Mouse (Mus musculus): Measurements from ENCODE around the gene Slc35g3. TPM values are rescaled to one million over a fixed set of nuclear protein-coding genes. Genes with fewer than 3 reads are reported as not detected.

The Slc35g3 gene
- total RNA-seq, 1 experiment = 0.22 TPM

DNA sequence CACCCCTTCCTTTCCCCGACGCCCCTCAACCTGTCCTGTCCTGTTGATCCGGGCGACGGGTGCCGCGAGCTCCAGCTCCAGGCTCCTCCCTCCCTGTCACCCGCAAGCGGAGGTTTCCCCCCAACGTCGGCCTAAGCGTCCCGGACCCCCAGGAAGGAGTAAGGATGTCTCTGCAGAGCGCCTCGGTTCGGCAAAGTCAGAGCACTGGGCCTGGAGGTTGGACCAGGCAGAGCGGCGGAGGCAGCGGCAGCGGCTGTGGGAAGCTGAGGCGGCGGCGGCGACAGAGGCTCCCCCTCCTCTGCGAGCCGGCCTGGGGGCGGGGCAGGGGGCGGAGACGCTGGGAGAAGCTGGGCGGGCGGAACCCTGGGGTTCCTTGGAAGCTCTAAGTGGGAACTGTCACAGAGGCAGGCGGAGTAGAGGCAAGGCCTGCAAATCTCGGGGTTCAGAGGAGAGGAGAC, 40.9 kb upstream of the Slc35g3 start:
- Histone ChIP-seq H3K4me3 (ENCODE audit: insufficient read depth in 1 of 2, low read depth in 1 of 2, low read length in 2 of 2, poor library complexity in 1 of 2, severe bottlenecking in 1 of 2) (peak overlapping the region; percentile 62 to 92), H3K4me1 (ENCODE audit: control insufficient read depth in 2 of 2, insufficient read depth in 2 of 2, low read length in 2 of 2, poor library complexity in 1 of 2) (peaks cover 3 to 18% of the 10 kb centered on the region in 2 experiments; a peak in 3 of 4 replicates), H3K27ac (ENCODE audit: insufficient read depth, low read depth, low read length, poor library complexity, severe bottlenecking) (no peak overlapping the region), H3K9me3 (ENCODE audit: control insufficient read depth, insufficient read depth, low read depth, low read length) (no peaks in the 10 kb centered on the region), H3K9ac (ENCODE audit: insufficient read depth, low read depth, low read length, poor library complexity, severe bottlenecking) (peak overlapping the region; percentile 38), H3K36me3 (ENCODE audit: control insufficient read depth, insufficient read depth, low read length, poor library complexity, severe bottlenecking) (no peaks in the 10 kb centered on the region; the same call in 1 of the 2 replicates)
- in situ Hi-C loops (cut with MboI; ENCODE audit: low sequenced_read_pairs in 2 of 2, unreplicated experiment in 2 of 2) = loop anchor here in 1 of 2 experiments (10.0 kb wide), 1 partner anchor 72 kb away; the partner anchor contains the start of gene Tmem95
- no peak for TF ChIP-seq HCFC1 (IDR thresholded peaks at IDR 0.05; ENCODE audit: borderline replicate concordance, insufficient read depth, low read length)
- TF ChIP-seq CHD2 (IDR thresholded peaks at IDR 0.05; ENCODE audit: low read depth, low read length) = no peak
- no peak for TF ChIP-seq MAFK (IDR thresholded peaks at IDR 0.05; ENCODE audit: insufficient read depth, low read depth, low read length)
- TF ChIP-seq ZNF384 (IDR thresholded peaks at IDR 0.05; ENCODE audit: low read depth, low read length) = no peak
- no peak for TF ChIP-seq ZC3H11A (IDR thresholded peaks at IDR 0.05; ENCODE audit: borderline replicate concordance, low read depth, low read length)
- DNase-seq (ENCODE audit: low read depth, low spot score) = no peak

DNA sequence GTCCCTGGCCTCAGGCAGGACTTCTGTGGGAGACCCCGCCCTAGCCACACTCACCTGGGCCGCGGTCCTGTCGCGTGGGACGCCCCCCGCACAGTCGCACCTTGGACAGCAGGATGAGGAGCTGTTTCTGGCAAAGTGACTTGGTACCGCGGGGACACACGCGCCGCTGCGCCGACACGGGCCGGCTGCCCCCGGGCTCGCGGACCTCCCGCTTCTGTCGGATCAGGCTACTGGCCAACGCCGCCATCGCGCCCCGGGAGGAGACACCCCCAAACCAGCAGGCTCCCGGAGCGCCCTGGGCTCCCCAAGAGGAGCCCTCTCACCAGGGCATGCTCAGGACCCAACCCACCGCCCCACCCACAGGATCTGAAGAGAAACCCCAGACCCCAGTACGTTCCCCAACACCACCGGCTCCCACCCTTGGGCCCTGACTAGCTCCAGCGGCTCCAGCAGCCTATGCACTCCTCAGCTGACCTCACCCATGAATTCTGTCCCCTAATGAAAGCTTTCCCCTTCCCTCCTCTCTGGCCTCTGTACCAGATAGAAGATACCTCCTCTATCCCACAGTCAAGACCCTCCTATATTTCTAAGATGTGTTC, 39.7 kb upstream of the Slc35g3 start, which contains the start of gene Fgf11:
Gene Fgf11, minus strand, starts transcription at position 479 of the 599 bp plus-strand sequence.
- Histone ChIP-seq H3K4me3 (ENCODE audit: insufficient read depth in 1 of 2, low read depth in 1 of 2, low read length in 2 of 2, poor library complexity in 1 of 2, severe bottlenecking in 1 of 2) (peak within 1 kb of the TSS; percentile 81 to 92), H3K9ac (ENCODE audit: insufficient read depth, low read depth, low read length, poor library complexity, severe bottlenecking) (peak within 1 kb of the TSS; percentile 70), H3K36me3 (ENCODE audit: control insufficient read depth, insufficient read depth, low read length, poor library complexity, severe bottlenecking) (no peaks in the 10 kb centered on the region; the same call in 1 of the 2 replicates), H3K9me3 (ENCODE audit: control insufficient read depth, insufficient read depth, low read depth, low read length) (no peaks in the 10 kb centered on the region), H3K4me1 (ENCODE audit: control insufficient read depth in 2 of 2, insufficient read depth in 2 of 2, low read length in 2 of 2, poor library complexity in 1 of 2) (peaks cover 3 to 18% of the 10 kb centered on the region in 2 experiments; a peak in 3 of 4 replicates), H3K27ac (ENCODE audit: insufficient read depth, low read depth, low read length, poor library complexity, severe bottlenecking) (no peak within 1 kb of the TSS)
- in situ Hi-C loops (cut with MboI; ENCODE audit: low sequenced_read_pairs in 2 of 2, unreplicated experiment in 2 of 2) = loop anchor here in 1 of 2 experiments (10.0 kb wide), 1 partner anchor 73 kb away; the partner anchor contains the start of gene Tmem95
- no peak for DNase-seq (ENCODE audit: low read depth, low spot score)
- TF ChIP-seq ZC3H11A (IDR thresholded peaks at IDR 0.05; ENCODE audit: borderline replicate concordance, low read depth, low read length) (no peak), HCFC1 (IDR thresholded peaks at IDR 0.05; ENCODE audit: borderline replicate concordance, insufficient read depth, low read length) (no peak), MAFK (IDR thresholded peaks at IDR 0.05; ENCODE audit: insufficient read depth, low read depth, low read length) (no peak), CHD2 (IDR thresholded peaks at IDR 0.05; ENCODE audit: low read depth, low read length) (no peak), ZNF384 (IDR thresholded peaks at IDR 0.05; ENCODE audit: low read depth, low read length) (no peak)

DNA sequence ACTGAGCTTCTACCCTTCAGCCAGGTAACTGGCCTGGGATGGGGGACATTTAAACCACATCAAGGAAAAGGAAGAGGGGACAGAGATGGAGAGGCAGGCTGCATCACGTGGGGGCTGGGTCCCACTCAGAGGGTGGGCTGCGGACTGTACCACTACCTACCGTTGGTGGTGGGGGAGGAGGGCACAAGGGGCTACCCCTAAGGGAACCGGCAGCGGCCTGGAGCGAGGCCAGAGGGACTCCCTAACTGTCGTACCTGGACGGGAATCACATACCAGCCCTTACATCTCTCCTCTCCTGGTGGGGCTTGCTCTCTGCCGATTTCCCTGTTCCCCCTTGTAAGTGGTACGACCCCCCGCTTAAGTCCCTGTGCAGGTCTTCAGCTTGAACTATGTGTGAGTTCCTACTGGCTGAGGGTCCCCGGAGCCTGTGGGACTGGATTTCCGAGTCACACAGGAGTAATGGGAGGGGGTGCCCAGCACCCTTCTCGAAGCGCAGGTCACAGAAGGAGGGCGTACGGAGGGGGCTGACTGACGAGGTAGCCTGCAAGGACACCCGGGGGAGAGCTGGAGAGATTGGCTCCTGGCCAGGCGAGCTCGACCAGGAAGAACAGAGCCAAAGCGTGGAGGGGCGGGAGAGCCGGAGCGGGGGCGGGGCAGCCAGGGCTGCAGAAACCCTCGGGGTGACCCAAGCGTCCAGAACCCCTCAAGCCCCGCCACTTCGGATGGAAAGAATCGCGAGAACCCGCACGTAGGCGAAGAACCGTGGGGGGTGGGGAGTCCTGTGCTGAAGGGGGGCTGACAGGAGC, 38.8 kb upstream of the Slc35g3 start:
- H3K4me1 ChIP-seq (ENCODE audit: control insufficient read depth in 2 of 2, insufficient read depth in 2 of 2, low read length in 2 of 2, poor library complexity in 1 of 2) = peaks cover 3 to 18% of the 10 kb centered on the region in 2 experiments; a peak in 3 of 4 replicates
- no peak for DNase-seq (ENCODE audit: low read depth, low spot score)
- H3K9ac ChIP-seq (ENCODE audit: insufficient read depth, low read depth, low read length, poor library complexity, severe bottlenecking) = peak overlapping the region; percentile 70
- peak overlapping the region; percentile 68 to 81 for H3K4me3 ChIP-seq (ENCODE audit: insufficient read depth in 1 of 2, low read depth in 1 of 2, low read length in 2 of 2, poor library complexity in 1 of 2, severe bottlenecking in 1 of 2)
- no peaks in the 10 kb centered on the region; the same call in 1 of the 2 replicates for H3K36me3 ChIP-seq (ENCODE audit: control insufficient read depth, insufficient read depth, low read length, poor library complexity, severe bottlenecking)
- TF ChIP-seq ZC3H11A (IDR thresholded peaks at IDR 0.05; ENCODE audit: borderline replicate concordance, low read depth, low read length) (no peak), CHD2 (IDR thresholded peaks at IDR 0.05; ENCODE audit: low read depth, low read length) (peak; percentile 71; the same call in 1 of the 2 replicates)
- H3K9me3 ChIP-seq (ENCODE audit: control insufficient read depth, insufficient read depth, low read depth, low read length) = no peaks in the 10 kb centered on the region
- H3K27ac ChIP-seq (ENCODE audit: insufficient read depth, low read depth, low read length, poor library complexity, severe bottlenecking) = peak overlapping the region; percentile 30; the same call in 1 of the 2 replicates
- in situ Hi-C loops (cut with MboI; ENCODE audit: low sequenced_read_pairs in 2 of 2, unreplicated experiment in 2 of 2) = loop anchor here in 1 of 2 experiments (10.0 kb wide), 1 partner anchor 74 kb away; the partner anchor contains the start of gene Tmem95

DNA sequence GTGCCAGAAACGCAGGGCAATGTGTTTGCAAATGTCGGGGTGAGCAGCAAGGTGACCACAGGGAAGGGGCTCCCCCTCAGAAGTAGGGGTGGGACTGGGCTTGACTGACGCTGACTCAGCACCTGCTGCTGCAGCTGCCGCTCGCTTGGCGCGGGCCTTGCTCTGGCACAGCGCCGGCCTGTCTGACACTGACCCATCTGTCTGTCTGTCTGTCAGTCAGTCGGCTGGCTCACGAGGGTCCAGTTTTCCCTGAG, 38.3 kb upstream of the Slc35g3 start:
- no peak overlapping the region for H3K27ac ChIP-seq (ENCODE audit: insufficient read depth, low read depth, low read length, poor library complexity, severe bottlenecking)
- in situ Hi-C loops (cut with MboI; ENCODE audit: low sequenced_read_pairs in 2 of 2, unreplicated experiment in 2 of 2) = loop anchor here in 1 of 2 experiments (10.0 kb wide), 1 partner anchor 75 kb away; the partner anchor contains the start of gene Tmem95
- peak overlapping the region; percentile 68 to 81 for H3K4me3 ChIP-seq (ENCODE audit: insufficient read depth in 1 of 2, low read depth in 1 of 2, low read length in 2 of 2, poor library complexity in 1 of 2, severe bottlenecking in 1 of 2)
- no peak for TF ChIP-seq HCFC1 (IDR thresholded peaks at IDR 0.05; ENCODE audit: borderline replicate concordance, insufficient read depth, low read length)
- TF ChIP-seq ZC3H11A (IDR thresholded peaks at IDR 0.05; ENCODE audit: borderline replicate concordance, low read depth, low read length) = no peak
- TF ChIP-seq ZNF384 (IDR thresholded peaks at IDR 0.05; ENCODE audit: low read depth, low read length) = no peak
- TF ChIP-seq CHD2 (IDR thresholded peaks at IDR 0.05; ENCODE audit: low read depth, low read length) = no peak
- peak; percentile 93 for TF ChIP-seq MAFK (IDR thresholded peaks at IDR 0.05; ENCODE audit: insufficient read depth, low read depth, low read length)
- no peaks in the 10 kb centered on the region; the same call in 1 of the 2 replicates for H3K36me3 ChIP-seq (ENCODE audit: control insufficient read depth, insufficient read depth, low read length, poor library complexity, severe bottlenecking)
- DNase-seq (ENCODE audit: low read depth, low spot score) = no peak
- H3K4me1 ChIP-seq (ENCODE audit: control insufficient read depth in 2 of 2, insufficient read depth in 2 of 2, low read length in 2 of 2, poor library complexity in 1 of 2) = peaks cover 3 to 18% of the 10 kb centered on the region in 2 experiments
- peak overlapping the region; percentile 70 for H3K9ac ChIP-seq (ENCODE audit: insufficient read depth, low read depth, low read length, poor library complexity, severe bottlenecking)
- no peaks in the 10 kb centered on the region for H3K9me3 ChIP-seq (ENCODE audit: control insufficient read depth, insufficient read depth, low read depth, low read length)

All from ES-E14 (cell line).